Mouse (Mus musculus) retina, postnatal 1 day (tissue): Measurements from ENCODE around the gene Mthfsd.

Experiments
- DNase-seq: peaks from one replicate; pipeline ENCODE4 v3.0.0-alpha.2; 2012

The Mthfsd gene

GRCm38 (mm10) chr8:121121704-121122103, 13.5 kb upstream of the Mthfsd start:
- no peak for DNase-seq

DNA sequence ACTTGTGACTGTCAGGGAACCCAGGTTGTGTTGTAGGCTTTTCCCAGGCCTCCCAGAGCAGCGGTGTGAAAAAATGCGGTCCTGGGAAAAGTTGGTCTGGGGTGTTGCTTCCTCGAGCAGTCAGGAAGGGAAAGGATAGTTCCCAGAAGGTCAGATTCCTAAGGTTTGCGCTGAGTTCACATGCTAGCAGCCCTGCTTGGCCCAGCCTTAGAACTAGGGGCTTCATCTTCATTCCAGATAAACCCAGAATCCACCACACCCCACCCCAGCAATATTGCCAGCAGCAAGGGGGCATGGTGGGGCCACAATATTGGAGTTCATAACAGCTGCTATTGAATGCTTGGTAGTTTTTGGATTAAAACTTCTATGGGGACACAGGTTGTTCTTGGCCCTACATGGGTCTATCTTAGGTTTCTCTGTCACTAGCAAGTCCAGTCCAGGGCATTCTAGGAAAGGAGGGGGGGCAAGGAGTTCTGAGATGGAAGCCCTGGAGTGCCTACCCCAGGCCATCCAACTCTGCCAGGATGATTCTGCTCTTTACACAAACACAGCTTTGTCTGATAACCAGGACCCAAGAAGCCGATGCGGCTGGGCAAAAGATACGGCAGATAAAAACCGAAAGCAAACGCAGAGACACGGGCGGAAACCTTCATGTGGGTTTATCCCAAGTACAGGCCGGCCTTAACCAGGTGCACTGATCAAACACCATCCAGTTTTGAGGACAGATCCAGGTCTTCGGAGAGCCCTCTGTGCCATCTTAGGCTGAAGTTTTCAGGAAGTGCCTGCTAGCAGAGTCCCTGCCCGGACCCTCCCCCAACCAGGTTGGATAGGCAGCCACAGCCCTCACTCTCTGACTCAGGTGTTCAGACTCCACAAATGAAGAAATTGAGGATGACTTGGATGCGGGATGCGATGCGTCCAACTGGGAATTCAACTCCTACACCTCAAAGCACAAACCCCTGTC, 12.5 kb upstream of the Mthfsd start:
- DNase-seq: no peak

DNA sequence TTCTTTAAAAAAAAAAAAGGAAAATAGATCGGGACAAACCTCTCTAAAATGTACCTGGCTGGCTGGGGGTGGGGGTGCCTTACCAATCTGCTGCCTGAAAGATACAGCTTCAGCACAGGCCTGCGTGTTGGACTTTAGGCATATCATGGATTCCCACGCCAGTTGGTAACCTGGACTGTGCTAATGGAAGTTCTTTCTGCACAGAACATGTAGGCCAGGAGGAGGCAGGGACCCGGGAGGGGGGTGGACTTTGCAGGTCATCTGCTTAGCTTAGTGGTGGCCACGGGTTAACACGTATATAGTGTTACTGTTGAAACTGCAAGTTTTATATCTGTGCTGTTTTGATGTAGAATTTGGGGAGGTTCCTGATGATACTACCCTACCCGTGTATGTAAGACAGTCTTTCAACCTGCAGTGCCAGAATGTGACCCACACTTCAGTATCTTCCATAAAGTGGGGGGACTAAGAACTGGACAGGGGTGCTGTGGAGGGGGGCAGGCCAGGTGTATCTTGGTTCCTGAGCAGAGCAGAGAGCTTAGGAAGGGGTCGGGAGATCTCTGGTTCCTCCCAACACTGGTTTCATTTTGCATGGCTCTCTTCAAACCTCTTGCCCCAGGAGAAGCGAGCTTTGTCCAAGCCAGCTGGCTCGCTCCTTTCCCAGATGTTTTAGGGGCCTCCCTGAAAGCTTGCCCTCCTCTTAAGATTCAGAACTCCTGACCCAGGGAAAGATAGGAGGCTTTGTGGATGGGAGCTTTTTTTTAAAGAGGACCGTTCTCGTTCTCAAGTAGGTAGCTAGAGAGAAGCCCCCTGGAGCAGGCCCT, 11.7 kb upstream of the Mthfsd start:
- no peak for DNase-seq

DNA sequence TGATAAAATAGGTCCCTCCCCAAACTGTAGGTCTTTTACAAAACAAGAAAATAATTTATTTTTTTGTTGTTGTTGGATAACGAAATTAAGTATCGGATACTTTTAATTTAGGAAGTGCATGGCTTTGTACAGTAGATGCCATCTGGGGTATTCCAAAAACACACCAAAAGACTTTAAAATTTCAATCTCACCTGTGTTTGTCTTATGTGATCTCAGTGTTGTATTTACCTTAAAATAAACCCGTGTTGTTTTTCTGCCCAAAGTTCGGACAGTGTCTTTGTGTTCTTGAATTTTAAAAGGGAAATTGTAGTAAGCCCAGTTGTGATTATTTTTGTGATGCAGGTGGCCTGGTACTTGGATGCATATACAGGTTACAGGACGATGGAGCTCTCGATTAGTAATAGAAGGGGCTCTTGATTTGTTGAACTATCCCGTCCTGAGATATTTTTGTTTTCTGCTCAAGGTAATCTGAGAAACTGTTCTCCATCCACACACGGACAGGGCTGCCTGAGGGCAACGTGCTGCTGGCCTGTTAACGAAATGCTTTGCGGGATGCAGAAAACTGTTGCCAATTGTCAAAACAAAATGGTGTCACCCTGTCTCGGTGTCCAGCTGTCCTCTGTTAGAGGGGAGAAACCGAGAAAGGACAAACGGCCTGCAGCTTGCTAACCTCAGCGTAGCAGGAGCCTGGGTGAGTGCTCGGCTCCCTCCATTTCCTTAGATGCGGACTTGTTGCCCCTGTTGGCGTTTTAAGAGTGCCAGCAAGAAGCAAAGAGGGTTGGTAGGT, 10.6 kb upstream of the Mthfsd start:
- peak; percentile 43 for DNase-seq

DNA sequence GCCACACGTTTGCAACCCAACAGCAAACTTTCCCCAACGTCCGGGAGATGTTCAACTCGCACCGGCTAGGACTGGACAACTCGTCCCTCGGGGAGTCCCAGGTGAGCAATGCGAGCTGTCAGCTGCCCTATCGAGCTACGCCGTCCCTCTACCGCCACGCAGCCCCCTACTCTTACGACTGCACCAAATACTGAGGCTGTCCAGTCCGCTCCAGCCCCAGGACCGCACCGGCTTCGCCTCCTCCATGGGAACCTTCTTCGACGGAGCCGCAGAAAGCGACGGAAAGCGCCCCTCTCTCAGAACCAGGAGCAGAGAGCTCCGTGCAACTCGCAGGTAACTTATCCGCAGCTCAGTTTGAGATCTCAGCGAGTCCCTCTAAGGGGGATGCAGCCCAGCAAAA, 9.7 kb upstream of the Mthfsd start:
- DNase-seq: no peak

DNA sequence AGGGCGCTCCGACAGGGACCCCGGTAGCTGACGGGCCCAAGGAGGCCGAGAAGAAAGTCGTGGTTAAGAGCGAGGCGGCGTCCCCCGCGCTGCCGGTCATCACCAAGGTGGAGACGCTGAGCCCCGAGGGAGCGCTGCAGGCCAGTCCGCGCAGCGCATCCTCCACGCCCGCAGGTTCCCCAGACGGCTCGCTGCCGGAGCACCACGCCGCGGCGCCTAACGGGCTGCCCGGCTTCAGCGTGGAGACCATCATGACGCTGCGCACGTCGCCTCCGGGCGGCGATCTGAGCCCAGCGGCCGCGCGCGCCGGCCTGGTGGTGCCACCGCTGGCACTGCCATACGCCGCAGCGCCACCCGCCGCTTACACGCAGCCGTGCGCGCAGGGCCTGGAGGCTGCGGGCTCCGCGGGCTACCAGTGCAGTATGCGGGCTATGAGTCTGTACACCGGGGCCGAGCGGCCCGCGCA, 9.0 kb upstream of the Mthfsd start:
- DNase-seq: peak; percentile 64

GRCm38 (mm10) chr8:121116591-121117185, 8.5 kb upstream of the Mthfsd start:
- no peak for DNase-seq

DNA sequence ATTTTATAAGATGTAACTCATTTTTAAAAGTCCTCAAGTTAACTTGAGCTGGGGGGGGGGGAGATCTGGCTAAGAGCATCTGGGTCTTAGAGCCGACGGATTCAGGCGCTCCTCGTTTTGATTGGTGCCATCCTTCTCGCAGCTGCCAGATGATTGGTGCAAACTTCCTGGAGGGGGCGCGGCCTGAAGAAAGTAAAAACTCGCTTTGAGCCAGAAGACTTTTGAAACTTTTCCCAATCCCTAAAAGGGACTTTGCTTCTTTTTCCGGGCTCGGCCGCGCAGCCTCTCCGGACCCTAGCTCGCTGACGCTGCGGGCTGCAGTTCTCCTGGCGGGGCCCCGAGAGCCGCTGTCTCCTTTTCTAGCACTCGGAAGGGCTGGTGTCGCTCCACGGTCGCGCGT, 7.8 kb upstream of the Mthfsd start, which contains the start of gene Foxc2:
Foxc2 (plus strand) TSS at position 224 of the 400 bp plus-strand sequence.
- peak; percentile 92 for DNase-seq

- no peak for DNase-seq
Observed at GRCm38 (mm10) chr8:121115136-121115535, 6.9 kb upstream of the Mthfsd start.

DNA sequence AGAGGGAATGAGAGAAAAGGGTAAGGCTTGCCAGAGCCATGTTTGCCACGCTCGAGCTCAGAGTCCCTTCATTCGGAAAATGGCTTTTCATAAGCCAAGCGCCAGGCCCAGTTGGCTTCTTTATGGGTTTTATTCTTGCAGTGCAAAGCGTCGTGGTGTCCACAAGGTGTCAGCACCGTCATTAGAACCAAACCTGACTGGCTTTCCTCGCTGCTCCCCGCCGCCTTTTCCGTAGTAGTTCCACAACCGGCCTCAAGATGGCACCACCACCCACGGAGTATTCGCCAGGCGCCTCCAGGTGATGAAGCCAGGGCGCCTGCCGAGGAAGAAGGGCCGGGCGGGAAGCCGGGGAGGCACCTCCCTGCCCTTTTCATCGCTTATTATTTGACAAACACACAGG, 5.1 kb upstream of the Mthfsd start:
- peak; percentile 93 for DNase-seq

GRCm38 (mm10) chr8:121111145-121111907, 3.1 kb upstream of the Mthfsd start:
- no peak for DNase-seq

DNA sequence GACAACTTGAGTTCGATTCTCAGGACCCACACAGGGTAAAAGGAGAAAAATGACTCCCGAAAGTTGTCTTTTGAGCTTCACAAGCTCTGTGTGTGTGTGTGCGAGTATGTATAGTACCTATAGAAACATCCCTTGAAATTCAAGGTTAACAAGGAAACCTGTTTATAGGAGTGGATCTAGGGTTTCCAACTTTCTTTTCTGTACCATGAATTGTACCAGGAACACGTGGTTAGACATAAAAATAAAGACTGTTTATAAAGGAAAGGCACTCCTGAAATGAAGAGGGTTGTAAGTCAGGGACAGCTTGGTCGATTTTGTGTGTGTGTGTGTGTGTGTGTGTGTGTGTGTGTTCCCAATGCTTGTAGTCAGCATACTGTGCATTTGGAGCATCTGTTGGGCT, 465 bp upstream of the Mthfsd start:
- DNase-seq: no peak

DNA sequence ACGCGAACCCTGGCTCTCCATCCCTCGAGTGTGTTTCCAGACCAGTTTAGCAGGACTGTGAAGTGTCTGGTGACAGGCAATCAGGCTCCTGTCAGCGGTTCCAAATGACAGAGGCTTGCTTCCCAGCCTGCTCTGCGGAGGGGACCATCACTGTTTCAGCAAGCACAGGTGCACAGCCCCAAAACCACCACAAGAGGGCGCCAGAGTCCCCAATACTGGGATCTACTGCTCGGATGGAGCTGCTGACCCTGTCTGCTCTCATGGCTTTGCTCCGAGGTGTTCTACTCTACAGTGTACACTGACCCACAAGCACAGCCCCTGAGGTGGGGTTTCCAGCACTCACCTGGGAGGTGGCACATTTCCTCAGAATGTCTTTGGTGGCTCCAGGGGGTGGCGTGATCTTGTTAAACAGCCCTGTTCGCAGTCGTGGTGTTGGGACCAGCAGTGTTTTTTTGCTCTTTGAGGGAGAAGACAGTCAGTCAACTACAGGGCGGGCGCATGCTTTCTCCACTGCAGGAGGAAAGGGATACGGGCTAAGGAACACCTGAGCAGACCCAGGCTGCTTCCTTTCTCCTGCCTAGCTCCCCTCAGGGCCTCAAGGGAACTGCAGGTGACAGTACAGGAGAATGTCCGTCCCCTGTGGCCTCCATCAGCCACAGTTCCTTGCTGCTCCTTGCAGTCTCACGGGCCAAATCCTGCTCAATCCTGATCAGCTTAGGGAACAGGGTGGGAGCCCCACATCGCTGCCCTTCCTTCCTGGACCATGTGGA, 4.0 kb downstream of the Mthfsd start:
- DNase-seq: peak; percentile 86

DNA sequence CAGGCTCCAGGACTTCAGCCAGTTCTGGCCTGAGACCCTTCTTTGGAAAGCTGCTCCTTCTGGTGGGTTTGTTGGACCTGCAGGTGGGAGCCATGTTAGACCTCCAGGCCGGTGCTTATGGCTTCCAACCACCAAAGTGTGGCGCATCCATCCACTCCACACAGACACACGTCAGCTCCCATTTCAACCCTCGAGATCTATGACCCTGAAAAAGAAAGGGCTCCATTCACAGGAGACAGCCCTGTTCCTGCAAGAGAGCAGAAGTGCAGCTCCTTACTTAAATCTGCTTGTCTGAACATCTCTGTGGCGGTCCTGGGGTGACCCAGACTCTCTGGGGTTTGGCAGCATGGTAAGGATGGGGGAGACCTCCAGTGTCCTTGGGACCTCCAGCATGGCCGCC, 14.7 kb downstream of the Mthfsd start:
- DNase-seq: no peak

GRCm38 (mm10) chr8:121092627-121093026, 15.6 kb downstream of the Mthfsd start:
- DNase-seq: peak; percentile 88

GRCm38 (mm10) chr8:121092141-121092540, 16.1 kb downstream of the Mthfsd start:
- DNase-seq: no peak

GRCm38 (mm10) chr8:121090716-121091115, 17.5 kb downstream of the Mthfsd start:
- no peak for DNase-seq

DNA sequence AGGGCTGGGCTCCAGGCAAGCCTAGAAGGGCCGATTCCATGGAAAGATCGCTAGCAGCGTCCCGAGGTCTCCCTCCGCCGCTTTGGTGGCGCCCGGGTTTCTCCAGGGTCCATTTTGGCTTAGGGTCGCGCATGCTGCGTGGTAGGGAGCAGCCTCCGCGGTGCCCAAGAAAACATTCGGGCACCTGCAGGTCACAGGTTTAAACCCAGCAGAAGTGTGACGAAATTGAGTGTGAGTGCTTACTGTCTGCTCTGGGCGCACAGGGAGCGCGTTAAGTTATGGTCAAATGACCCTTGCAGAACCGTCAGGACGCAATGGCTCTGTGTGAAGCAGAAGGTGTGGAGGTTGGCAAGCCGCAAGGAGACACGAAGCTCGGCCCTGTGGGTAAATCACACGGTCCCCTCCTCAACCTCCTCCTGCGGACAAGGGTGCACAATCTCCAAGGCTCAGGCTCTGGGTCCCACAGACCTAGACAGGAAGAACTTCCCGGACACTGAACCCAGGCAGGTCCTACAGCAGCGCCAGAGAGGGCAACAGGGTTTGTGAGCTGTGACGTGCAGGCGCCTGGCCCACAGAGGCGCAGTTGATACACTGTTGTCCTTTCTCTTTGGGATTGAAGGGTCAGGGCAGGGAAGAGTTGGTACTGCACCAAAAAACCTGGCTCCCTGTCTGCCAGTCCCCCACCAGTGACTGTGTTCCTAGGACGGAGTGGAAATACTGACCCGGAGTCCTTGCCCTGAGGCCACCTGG, 18.4 kb downstream of the Mthfsd start:
- no peak for DNase-seq

GRCm38 (mm10) chr8:121088871-121089630, 19.1 kb downstream of the Mthfsd start:
- no peak for DNase-seq
